Mouse (Mus musculus): ENCODE measurements around the gene Nrxn3. TPM values are rescaled to one million over a fixed set of nuclear protein-coding genes. Genes with fewer than 3 reads are reported as not detected.

Gene Nrxn3
- polyA plus RNA-seq, 1 experiment, result not detected

- TF ChIP-seq POLR2A (IDR thresholded peaks at IDR 0.05; ENCODE audit: low read depth, low read length) (no peak), CTCF (IDR thresholded peaks at IDR 0.05; ENCODE audit: borderline replicate concordance, insufficient read depth, low read length) (no peak)
- H3K4me1 ChIP-seq (ENCODE audit: control insufficient read depth, insufficient read depth, low read length), result no peaks in the 10 kb centered on the region
These were observed 406.6 kb downstream of the Nrxn3 start for GRCm38 (mm10) chr12:89129139-89129907.

GRCm38 (mm10) chr12:89134333-89134732 is 411.7 kb downstream of the Nrxn3 start:
- Histone ChIP-seq H3K4me1 (ENCODE audit: control insufficient read depth, insufficient read depth, low read length) (no peaks in the 10 kb centered on the region), H3K4me3 (ENCODE audit: insufficient read depth, low read length) (no peak overlapping the region), H3K27ac (ENCODE audit: insufficient read depth, low read length) (no peak overlapping the region)
- TF ChIP-seq POLR2A (IDR thresholded peaks at IDR 0.05; ENCODE audit: low read depth, low read length) (no peak), CTCF (IDR thresholded peaks at IDR 0.05; ENCODE audit: borderline replicate concordance, insufficient read depth, low read length) (no peak)

More at GRCm38 (mm10) chr12:89129139-89129907, 406.6 kb downstream of the Nrxn3 start:
- Histone ChIP-seq H3K4me3 (ENCODE audit: insufficient read depth, low read length) (no peak overlapping the region), H3K27ac (ENCODE audit: insufficient read depth, low read length) (no peak overlapping the region)

GRCm38 (mm10) chr12:89134774-89135307 is 412.2 kb downstream of the Nrxn3 start:
- Histone ChIP-seq H3K27ac (ENCODE audit: insufficient read depth, low read length) (no peak overlapping the region), H3K4me3 (ENCODE audit: insufficient read depth, low read length) (no peak overlapping the region), H3K4me1 (ENCODE audit: control insufficient read depth, insufficient read depth, low read length) (no peaks in the 10 kb centered on the region)
- TF ChIP-seq POLR2A (IDR thresholded peaks at IDR 0.05; ENCODE audit: low read depth, low read length), result no peak
- no peak for TF ChIP-seq CTCF (IDR thresholded peaks at IDR 0.05; ENCODE audit: borderline replicate concordance, insufficient read depth, low read length)

- no peak overlapping the region for H3K4me3 ChIP-seq (ENCODE audit: insufficient read depth, low read length)
- no peaks in the 10 kb centered on the region for H3K4me1 ChIP-seq (ENCODE audit: control insufficient read depth, insufficient read depth, low read length)
- no peak for TF ChIP-seq POLR2A (IDR thresholded peaks at IDR 0.05; ENCODE audit: low read depth, low read length)
- no peak overlapping the region for H3K27ac ChIP-seq (ENCODE audit: insufficient read depth, low read length)
These were observed 426.3 kb downstream of the Nrxn3 start for GRCm38 (mm10) chr12:89148974-89149411.

- Histone ChIP-seq H3K4me1 (ENCODE audit: control insufficient read depth, insufficient read depth, low read length) (no peaks in the 10 kb centered on the region), H3K4me3 (ENCODE audit: insufficient read depth, low read length) (no peak overlapping the region), H3K27ac (ENCODE audit: insufficient read depth, low read length) (no peak overlapping the region)
- no peak for TF ChIP-seq CTCF (IDR thresholded peaks at IDR 0.05; ENCODE audit: borderline replicate concordance, insufficient read depth, low read length)
- TF ChIP-seq POLR2A (IDR thresholded peaks at IDR 0.05; ENCODE audit: low read depth, low read length), result no peak
These were observed 426.8 kb downstream of the Nrxn3 start for GRCm38 (mm10) chr12:89149455-89149854.

GRCm38 (mm10) chr12:89156086-89156757 is 433.5 kb downstream of the Nrxn3 start:
- H3K27ac ChIP-seq (ENCODE audit: insufficient read depth, low read length), result no peak overlapping the region
- H3K4me1 ChIP-seq (ENCODE audit: control insufficient read depth, insufficient read depth, low read length), result no peaks in the 10 kb centered on the region
- H3K4me3 ChIP-seq (ENCODE audit: insufficient read depth, low read length), result no peak overlapping the region
- TF ChIP-seq CTCF (IDR thresholded peaks at IDR 0.05; ENCODE audit: borderline replicate concordance, insufficient read depth, low read length), result no peak
- TF ChIP-seq POLR2A (IDR thresholded peaks at IDR 0.05; ENCODE audit: low read depth, low read length), result no peak

GRCm38 (mm10) chr12:89159353-89159752 is 436.7 kb downstream of the Nrxn3 start:
- Histone ChIP-seq H3K4me1 (ENCODE audit: control insufficient read depth, insufficient read depth, low read length) (no peaks in the 10 kb centered on the region), H3K27ac (ENCODE audit: insufficient read depth, low read length) (no peak overlapping the region), H3K4me3 (ENCODE audit: insufficient read depth, low read length) (no peak overlapping the region)
- TF ChIP-seq CTCF (IDR thresholded peaks at IDR 0.05; ENCODE audit: borderline replicate concordance, insufficient read depth, low read length) (no peak), POLR2A (IDR thresholded peaks at IDR 0.05; ENCODE audit: low read depth, low read length) (no peak)

GRCm38 (mm10) chr12:89174306-89175159 is 451.9 kb downstream of the Nrxn3 start:
- Histone ChIP-seq H3K4me1 (ENCODE audit: control insufficient read depth, insufficient read depth, low read length) (no peaks in the 10 kb centered on the region), H3K4me3 (ENCODE audit: insufficient read depth, low read length) (no peak overlapping the region), H3K27ac (ENCODE audit: insufficient read depth, low read length) (no peak overlapping the region)
- TF ChIP-seq CTCF (IDR thresholded peaks at IDR 0.05; ENCODE audit: borderline replicate concordance, insufficient read depth, low read length) (no peak), POLR2A (IDR thresholded peaks at IDR 0.05; ENCODE audit: low read depth, low read length) (no peak)

- TF ChIP-seq CTCF (IDR thresholded peaks at IDR 0.05; ENCODE audit: borderline replicate concordance, insufficient read depth, low read length) (no peak), POLR2A (IDR thresholded peaks at IDR 0.05; ENCODE audit: low read depth, low read length) (no peak)
- Histone ChIP-seq H3K4me1 (ENCODE audit: control insufficient read depth, insufficient read depth, low read length) (no peaks in the 10 kb centered on the region), H3K4me3 (ENCODE audit: insufficient read depth, low read length) (no peak overlapping the region), H3K27ac (ENCODE audit: insufficient read depth, low read length) (no peak overlapping the region)
These were observed 457.4 kb downstream of the Nrxn3 start for GRCm38 (mm10) chr12:89179970-89180666.
